Mouse (Mus musculus) splenic B cell, adult 2 months (primary cell): ENCODE measurements at regions not wholly inside any gene's neighbourhood (a gene's known extent, or its start where the extent isn't known, plus 50 kb on each side); places are given as distances from the start of the nearest gene placed in this dataset.

Source experiments
- DNase-seq: peaks from one replicate; pipeline ENCODE4 v3.0.0-alpha.2; 2011; ENCODE audit warnings: low read depth, low spot score
- H3K27me3 ChIP-seq: 2 replicates; pipeline ENCODE4 v1.6.1; 2012; ENCODE audit warnings: mild to moderate bottlenecking, low read length, moderate library complexity, mixed read lengths; ENCODE audit not compliant: control insufficient read depth, poor library complexity, insufficient read depth, severe bottlenecking
- H3K36me3 ChIP-seq: 2 replicates; pipeline ENCODE4 v1.6.1; 2012; ENCODE audit warnings: mild to moderate bottlenecking, low read length, moderate library complexity, mixed read lengths; ENCODE audit not compliant: control insufficient read depth, poor library complexity, insufficient read depth, severe bottlenecking

DNA sequence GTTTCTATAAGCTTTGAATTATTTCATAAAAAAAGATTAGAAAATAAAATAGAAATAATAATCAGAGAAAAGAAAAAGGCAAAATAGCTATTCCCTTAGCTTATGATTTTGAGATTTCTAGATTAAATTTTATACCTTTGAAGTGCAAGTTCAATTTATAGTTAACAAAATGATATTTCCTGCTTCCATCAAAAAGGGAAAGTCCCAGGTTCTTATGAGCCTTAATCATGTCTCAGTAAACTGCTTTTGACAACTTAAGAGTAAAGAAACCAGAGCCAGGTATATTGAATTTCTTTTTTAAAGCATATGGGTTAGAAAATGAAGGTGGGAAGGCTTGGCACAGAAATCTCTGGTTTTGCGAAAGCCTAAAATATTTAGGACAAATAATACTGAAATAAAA, 733.4 kb upstream of the Tbl1xr1 start:
- Histone ChIP-seq H3K27me3 (no peaks in the 10 kb centered on the region), H3K36me3 (no peaks in the 10 kb centered on the region)
- no peak for DNase-seq

DNA sequence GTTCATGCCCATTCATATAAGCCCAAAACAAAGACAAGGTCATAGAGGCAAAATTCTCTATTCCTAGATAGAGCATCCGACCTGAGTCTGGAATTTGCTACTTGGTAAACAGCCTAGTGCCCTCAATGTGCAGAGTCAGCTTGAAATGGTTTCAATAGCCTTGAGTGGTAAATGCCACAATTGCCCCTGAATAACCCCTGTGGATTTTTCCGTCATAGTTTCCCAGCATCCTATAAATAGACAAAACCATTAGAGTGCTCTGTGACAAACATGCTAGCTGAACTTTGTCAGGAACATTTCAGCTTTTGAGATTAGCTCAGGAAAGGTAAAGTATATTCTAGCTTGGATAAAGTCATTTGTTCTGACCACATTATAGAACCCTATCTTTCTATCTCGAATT, 727.0 kb upstream of the Tbl1xr1 start:
- H3K27me3 ChIP-seq, result no peaks in the 10 kb centered on the region
- no peak for DNase-seq
- H3K36me3 ChIP-seq, result no peaks in the 10 kb centered on the region

DNA sequence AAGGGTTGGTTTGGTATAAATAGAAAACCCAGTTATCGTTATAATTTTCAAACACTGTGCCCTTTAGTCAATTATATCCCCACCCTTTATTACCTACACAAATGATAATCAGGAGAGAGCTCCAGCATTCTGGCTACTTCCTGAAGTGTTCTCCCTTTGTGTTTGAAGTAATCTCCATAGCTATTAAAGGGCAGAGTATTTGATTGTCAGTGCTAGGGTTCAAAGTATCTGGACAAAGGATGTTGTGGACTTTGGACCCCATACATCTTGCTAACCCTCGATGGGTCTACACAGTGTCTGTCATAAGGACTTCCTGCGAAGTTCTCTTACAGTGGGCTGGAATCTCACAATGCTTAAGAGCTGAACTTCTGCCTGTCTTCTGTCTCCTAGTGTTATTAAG, 720.3 kb upstream of the Tbl1xr1 start:
- Histone ChIP-seq H3K27me3 (no peaks in the 10 kb centered on the region), H3K36me3 (no peaks in the 10 kb centered on the region)
- no peak for DNase-seq

DNA sequence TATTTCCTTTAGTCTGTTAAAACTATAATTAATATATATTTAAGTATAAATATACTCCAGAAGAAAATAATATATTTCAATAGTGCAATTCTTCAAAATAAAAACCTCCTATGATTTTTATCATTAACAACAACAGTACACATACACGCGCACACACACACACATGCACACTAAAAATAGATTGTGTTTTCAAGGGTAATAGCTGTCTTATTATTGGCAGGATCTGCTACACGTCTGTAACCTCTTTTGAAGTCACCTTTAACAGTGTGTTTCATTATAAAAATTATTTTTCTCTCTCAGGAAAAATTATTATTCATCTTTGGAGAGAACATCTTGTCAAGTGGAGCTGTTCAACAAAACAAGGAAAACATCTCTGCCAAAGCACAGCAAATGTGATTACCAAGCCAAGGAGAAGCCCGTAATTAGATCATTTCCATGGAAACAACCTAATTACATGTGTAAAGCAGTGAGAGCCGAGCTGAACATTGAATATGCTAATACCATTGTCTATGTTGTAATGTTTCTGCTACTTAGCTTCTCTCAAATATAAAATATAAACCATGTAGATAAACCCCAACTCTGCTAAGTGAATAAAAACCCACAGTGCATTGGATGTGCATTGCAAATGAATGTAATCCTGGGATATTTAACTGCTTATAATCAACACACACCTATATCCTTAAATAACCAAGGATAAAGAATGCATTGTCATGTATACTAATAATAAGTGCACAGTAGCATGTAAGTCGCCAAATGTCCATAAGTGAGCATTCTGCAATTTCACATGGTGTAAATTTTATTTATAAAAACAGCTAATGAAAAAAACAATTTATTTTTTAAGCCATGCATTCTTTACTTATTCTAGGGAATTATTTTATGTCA, 719.4 kb upstream of the Tbl1xr1 start:
- DNase-seq, result no peak
- Histone ChIP-seq H3K36me3 (no peaks in the 10 kb centered on the region), H3K27me3 (no peaks in the 10 kb centered on the region)

DNA sequence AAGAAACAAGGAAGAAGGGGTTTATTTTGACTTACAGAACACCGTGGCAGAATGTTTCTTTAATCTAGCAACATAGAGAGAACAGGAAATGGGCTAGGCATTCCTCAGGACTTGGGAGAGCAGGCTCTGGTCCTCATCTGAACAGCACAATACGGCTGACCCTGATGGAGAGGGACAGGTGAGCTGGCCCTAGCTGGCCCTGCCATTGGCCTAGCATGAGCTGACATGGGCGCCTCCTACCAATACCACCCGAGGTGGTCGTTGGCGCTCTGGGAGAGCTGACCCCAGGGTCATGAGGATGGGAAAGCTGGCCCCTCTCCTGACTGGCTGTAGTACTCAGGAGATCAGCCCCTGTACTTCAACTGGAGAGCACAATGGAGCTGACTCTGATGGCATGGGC, 718.4 kb upstream of the Tbl1xr1 start:
- H3K27me3 ChIP-seq, result no peaks in the 10 kb centered on the region
- no peak for DNase-seq
- H3K36me3 ChIP-seq, result no peaks in the 10 kb centered on the region

DNA sequence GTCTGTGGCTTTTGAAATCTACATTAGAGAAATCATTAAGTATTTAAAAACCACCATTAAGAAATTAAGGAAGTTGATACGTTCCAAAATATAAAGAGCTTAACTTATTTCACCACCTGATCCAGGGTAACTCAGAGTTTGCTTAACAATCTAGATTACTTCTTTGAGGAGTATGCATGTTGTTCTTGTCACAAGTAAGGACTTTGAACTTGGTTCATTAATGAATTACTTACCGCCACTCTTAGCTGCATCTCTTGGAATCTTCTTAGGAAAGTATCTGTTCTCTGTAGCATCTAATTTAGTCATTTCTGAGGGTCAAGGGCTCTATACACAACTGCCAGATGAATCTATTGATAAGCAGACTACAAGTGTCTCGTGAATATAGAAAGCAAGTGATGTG, 715.4 kb upstream of the Tbl1xr1 start:
- H3K27me3 ChIP-seq, result no peaks in the 10 kb centered on the region
- H3K36me3 ChIP-seq, result no peaks in the 10 kb centered on the region
- no peak for DNase-seq

DNA sequence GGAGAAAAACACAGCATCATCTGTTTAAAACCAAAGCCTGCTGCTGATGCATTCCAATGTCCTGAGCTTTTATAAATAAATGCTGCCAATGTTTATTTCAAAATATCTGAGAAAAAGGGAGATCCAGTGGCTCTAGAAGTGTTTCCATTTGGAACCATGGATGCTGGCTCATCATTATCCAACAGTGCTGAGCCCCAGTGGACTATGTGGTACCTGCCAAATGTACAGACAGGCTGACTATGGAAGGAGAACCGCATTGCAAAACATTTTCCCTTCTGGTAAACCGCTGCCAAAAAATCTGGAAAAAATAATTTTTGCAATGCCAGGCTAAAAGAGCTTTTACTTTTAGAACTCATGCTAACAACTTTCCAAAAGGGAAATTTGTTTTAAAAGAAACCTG, 696.6 kb upstream of the Tbl1xr1 start:
- DNase-seq, result no peak
- H3K27me3 ChIP-seq, result no peaks in the 10 kb centered on the region
- no peaks in the 10 kb centered on the region for H3K36me3 ChIP-seq

DNA sequence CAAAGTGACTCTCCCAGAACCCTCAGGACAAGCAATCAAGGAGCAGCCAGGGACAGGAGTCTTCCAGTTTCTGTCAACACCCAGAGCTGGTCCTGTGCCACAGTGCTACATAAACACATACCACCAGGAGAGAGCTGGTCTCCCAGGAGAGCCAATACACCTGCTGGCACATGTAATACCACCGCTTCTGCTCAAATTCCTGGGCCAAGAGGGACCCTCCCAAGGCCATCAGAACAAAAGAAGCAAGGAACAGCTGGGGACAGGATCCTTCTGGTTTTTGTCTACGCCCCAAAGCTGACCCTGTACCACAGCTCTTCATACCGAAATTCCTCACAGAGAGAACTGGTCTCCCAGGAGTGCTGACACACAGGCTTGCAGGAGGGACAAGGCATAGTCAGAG, 695.4 kb upstream of the Tbl1xr1 start:
- Histone ChIP-seq H3K27me3 (no peaks in the 10 kb centered on the region), H3K36me3 (no peaks in the 10 kb centered on the region)
- DNase-seq, result no peak

DNA sequence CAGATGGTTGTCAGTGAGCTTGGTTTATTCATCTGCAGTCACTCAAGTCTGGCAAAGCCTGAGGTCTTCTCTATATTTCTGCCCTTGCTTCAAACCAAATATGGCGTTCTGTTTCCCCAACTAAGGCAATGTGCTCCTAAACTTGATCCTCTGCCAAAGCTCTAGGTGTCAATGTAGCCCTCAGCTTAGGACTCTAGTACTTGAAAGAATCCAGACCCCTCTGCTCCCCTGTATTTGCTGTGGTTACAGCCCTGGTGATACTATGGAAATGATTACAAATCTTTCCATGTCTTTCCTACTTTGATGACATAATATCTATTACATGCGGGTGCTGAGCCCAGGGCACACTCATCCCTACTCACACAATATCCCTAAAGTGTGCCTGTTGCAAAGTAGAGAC, 672.9 kb upstream of the Tbl1xr1 start:
- Histone ChIP-seq H3K27me3 (no peaks in the 10 kb centered on the region), H3K36me3 (no peaks in the 10 kb centered on the region)
- DNase-seq, result no peak

DNA sequence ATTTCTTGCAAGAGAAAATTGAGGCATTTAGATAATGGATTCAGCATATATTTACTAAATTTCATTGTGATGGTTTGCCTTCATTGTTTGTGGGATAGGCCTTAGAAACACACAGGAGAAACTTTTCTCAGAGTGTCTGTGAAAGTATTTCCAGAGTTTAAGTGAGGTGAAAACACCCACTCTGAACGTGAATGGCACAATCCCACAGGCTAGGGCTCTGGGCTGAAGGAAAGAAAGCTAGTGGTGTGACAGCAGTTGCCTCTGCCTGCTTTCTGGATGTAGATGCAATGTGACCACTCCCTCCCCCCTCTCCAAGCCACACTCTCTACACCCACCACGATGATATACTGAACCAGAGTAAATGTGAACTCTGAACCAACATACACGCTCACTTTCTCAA, 672.4 kb upstream of the Tbl1xr1 start:
- no peak for DNase-seq

DNA sequence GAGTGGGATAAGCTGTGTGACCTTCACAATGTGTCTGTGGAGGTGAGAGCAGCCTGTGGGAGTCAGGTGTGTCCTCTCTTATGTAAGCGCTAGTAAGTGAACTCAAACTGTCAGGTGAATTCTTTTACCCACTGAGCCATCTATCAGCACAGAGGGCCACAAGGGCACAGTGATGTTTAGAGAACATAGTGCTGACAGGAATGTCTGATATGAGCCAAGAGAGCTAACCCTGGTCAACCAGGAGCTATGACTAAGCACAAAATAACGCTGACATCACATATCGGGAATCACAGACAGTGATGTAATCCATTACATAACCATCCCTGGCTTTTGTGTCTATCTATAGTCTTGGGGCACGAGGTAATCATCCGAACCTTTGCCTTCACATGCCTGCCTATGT, 669.4 kb upstream of the Tbl1xr1 start:
- Histone ChIP-seq H3K27me3 (no peaks in the 10 kb centered on the region), H3K36me3 (no peaks in the 10 kb centered on the region)
- no peak for DNase-seq

More for the DNA sequence above, 672.4 kb upstream of the Tbl1xr1 start:
- no peaks in the 10 kb centered on the region for H3K36me3 ChIP-seq
- H3K27me3 ChIP-seq, result no peaks in the 10 kb centered on the region

DNA sequence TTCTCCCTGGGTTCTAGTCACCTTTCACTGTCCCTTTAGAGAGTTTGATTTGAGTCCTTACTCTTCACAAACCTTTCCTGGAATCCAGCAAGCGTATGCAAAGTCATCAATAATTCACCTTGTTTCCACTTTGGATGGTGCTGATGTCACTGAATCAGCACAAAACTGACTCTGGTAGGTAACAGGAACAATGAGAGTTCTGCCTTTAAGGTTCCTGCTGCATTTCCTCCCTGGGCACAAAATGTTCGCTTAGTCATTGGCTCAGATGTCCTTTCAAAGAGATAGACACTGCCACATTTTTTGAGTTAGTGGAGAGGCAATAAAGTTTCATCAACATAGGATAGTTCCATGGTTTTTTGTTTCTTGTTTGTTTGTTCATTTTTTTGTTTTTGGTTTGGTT, 664.4 kb upstream of the Tbl1xr1 start:
- Histone ChIP-seq H3K27me3 (no peaks in the 10 kb centered on the region), H3K36me3 (no peaks in the 10 kb centered on the region)
- no peak for DNase-seq

DNA sequence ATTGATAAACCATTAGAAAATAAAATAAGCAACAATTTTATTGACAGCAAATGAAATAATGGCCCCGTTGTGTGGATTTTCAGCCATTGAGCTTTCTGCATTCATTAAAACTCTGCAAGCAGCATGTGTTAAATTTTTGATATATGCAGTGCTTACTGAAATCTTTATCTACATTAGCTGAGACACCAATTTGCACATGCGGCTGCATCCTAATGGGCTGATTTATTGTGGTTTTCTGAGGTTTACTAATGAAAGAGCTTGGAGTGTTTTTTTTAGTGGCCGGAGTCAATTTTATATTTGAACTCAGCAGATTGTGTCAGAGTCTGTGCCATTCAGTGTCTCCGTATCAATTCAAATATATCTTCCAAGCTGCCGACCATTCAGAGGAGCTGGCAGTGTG, 653.3 kb upstream of the Tbl1xr1 start:
- Histone ChIP-seq H3K36me3 (no peaks in the 10 kb centered on the region), H3K27me3 (no peaks in the 10 kb centered on the region)
- no peak for DNase-seq

DNA sequence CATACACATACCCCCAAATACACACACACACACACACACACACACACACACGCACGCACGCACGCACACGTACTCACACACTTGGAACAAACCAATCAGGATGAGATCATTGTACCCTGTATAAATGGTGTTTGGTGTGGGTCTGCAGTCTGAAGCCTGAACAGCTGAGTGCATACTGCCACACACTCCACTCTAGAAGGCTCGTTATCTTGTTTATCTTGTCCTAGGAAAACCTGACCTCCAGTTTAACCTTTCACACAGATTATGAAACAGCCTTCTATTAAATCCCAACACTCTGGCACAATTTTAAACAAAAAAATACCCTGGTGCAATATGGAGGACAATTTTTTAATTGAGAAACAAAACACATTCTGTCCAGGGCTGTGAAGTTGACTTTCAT, 649.9 kb upstream of the Tbl1xr1 start:
- no peaks in the 10 kb centered on the region for H3K36me3 ChIP-seq
- no peak for DNase-seq
- H3K27me3 ChIP-seq, result no peaks in the 10 kb centered on the region

DNA sequence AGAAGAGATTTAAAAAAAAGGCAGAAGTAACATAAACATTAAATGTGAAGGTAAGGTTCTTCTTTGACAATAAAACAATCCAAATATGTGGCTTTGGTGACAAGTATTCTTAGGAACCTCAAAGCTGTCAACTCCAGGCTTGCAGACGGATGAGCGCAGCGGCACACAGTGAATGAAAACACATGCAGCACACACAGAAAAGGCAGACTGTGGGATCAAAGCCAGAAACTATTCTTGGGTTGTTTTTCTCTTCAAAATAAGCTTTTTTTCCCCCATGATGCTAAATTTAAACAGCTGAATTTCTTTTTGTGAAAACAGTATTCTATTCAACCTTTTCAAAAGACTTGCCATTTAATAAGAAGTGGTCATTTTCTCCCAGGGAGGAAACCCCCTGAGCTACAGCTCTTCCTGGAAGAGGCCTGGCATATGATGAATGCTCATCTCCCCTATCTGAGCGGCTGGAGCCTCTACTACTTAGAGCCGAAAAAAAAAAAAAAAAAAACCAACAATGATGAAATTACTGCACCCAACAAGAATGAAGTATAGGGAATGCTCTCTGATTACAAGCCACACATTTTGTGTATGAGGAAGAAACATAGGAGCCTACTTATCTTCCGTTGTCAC, 648.9 kb upstream of the Tbl1xr1 start:
- H3K36me3 ChIP-seq, result no peaks in the 10 kb centered on the region
- no peaks in the 10 kb centered on the region for H3K27me3 ChIP-seq
- DNase-seq, result no peak
